Mouse (Mus musculus) 3T3-L1 (cell line): Measurements from ENCODE around the gene Zdhhc14.

Experiments
- DNase-seq: peaks from one replicate; pipeline ENCODE4 v3.0.0-alpha.2; 2015; ENCODE audit warnings: low read depth, low spot score

The Zdhhc14 gene

GRCm38 (mm10) chr17:5491801-5492745 is at the start of gene Zdhhc14:
Zdhhc14 (plus strand) TSS chr17:5492557.
- peak; percentile 67 for DNase-seq

- DNase-seq, result no peak
These were observed 49.1 kb upstream of the Zdhhc14 start for GRCm38 (mm10) chr17:5443260-5443659.

GRCm38 (mm10) chr17:5443751-5444150 is 48.6 kb upstream of the Zdhhc14 start:
- no peak for DNase-seq

GRCm38 (mm10) chr17:5453657-5454056 is 38.7 kb upstream of the Zdhhc14 start:
- DNase-seq, result no peak

GRCm38 (mm10) chr17:5463912-5464311 is 28.4 kb upstream of the Zdhhc14 start:
- no peak for DNase-seq

GRCm38 (mm10) chr17:5466736-5467135 is 25.6 kb upstream of the Zdhhc14 start:
- DNase-seq, result no peak

GRCm38 (mm10) chr17:5467177-5467576 is 25.2 kb upstream of the Zdhhc14 start:
- DNase-seq, result no peak

GRCm38 (mm10) chr17:5472268-5472667 is 20.1 kb upstream of the Zdhhc14 start:
- no peak for DNase-seq

- DNase-seq, result peak; percentile 13
These were observed 16.2 kb upstream of the Zdhhc14 start for GRCm38 (mm10) chr17:5475960-5476725.

GRCm38 (mm10) chr17:5483456-5483855 is 8.9 kb upstream of the Zdhhc14 start:
- no peak for DNase-seq

GRCm38 (mm10) chr17:5484663-5485062 is 7.7 kb upstream of the Zdhhc14 start:
- DNase-seq, result no peak

GRCm38 (mm10) chr17:5488156-5488555 is 4.2 kb upstream of the Zdhhc14 start:
- no peak for DNase-seq

GRCm38 (mm10) chr17:5490351-5490750 is 2.0 kb upstream of the Zdhhc14 start:
- DNase-seq, result no peak

- peak; percentile 96 for DNase-seq
These were observed 1.1 kb upstream of the Zdhhc14 start for GRCm38 (mm10) chr17:5491031-5491800.

GRCm38 (mm10) chr17:5492746-5493160 is 396 bp downstream of the Zdhhc14 start:
- DNase-seq, result no peak

GRCm38 (mm10) chr17:5493161-5493771 is 909 bp downstream of the Zdhhc14 start:
- DNase-seq, result no peak

GRCm38 (mm10) chr17:5493809-5494208 is 1.5 kb downstream of the Zdhhc14 start:
- DNase-seq, result no peak

- no peak for DNase-seq
These were observed 2.5 kb downstream of the Zdhhc14 start for GRCm38 (mm10) chr17:5494832-5495231.

- no peak for DNase-seq
These were observed 5.3 kb downstream of the Zdhhc14 start for GRCm38 (mm10) chr17:5497695-5498094.

GRCm38 (mm10) chr17:5498996-5499395 is 6.6 kb downstream of the Zdhhc14 start:
- DNase-seq, result no peak
